Mouse (Mus musculus) embryonic facial prominence, embryonic 11.5 days (tissue): ENCODE data around the gene Tmed6. TPM values are rescaled to one million over a fixed set of nuclear protein-coding genes. Genes with fewer than 3 reads are reported as not detected.

Source experiments
- ATAC-seq: fragments of 200-750 bp; cut with Nextera tagmentation; replicated peaks from 2 replicates; pipeline ENCODE4 v1.8.0; 2017; ENCODE audit warnings: low read depth; ENCODE audit not compliant: insufficient number of reproducible peaks, low FRiP score, low TSS enrichment
- DNase-seq: peaks from one replicate; pipeline ENCODE4 v3.0.0-alpha.2; 2015; ENCODE audit warnings: low spot score
- H3K27ac ChIP-seq: fragments of 300-500 bp; sonication (generic); replicated peaks from 2 replicates; pipeline ENCODE4 v1.5.1; 2014; ENCODE audit warnings: mild to moderate bottlenecking, low read depth, low read length, control low read depth
- H3K27me3 ChIP-seq: fragments of 300-500 bp; sonication (generic); 2 replicates; pipeline ENCODE4 v1.6.1; 2014; ENCODE audit warnings: mild to moderate bottlenecking, low read length, moderate library complexity, mixed read lengths; ENCODE audit not compliant: control insufficient read depth, insufficient read depth
- H3K36me3 ChIP-seq: fragments of 300-500 bp; sonication (generic); replicated peaks from 2 replicates; pipeline ENCODE4 v1.6.1; 2014; ENCODE audit warnings: low read depth, mild to moderate bottlenecking, low read length, moderate library complexity, mixed read lengths; ENCODE audit not compliant: control insufficient read depth, insufficient read depth
- H3K4me1 ChIP-seq: fragments of 300-500 bp; sonication (generic); 2 replicates; pipeline ENCODE4 v1.6.1; 2014; ENCODE audit warnings: low read length, mixed read lengths; ENCODE audit not compliant: control insufficient read depth, insufficient read depth
- H3K4me2 ChIP-seq: fragments of 300-500 bp; sonication (generic); 2 replicates; pipeline ENCODE4 v1.6.1; 2014; ENCODE audit warnings: low read depth, mild to moderate bottlenecking, control low read depth, low read length, moderate library complexity
- H3K4me3 ChIP-seq: fragments of 300-500 bp; sonication (generic); 2 replicates; pipeline ENCODE4 v1.5.1; 2014; ENCODE audit warnings: low read depth, low read length, control low read depth
- H3K9ac ChIP-seq: fragments of 300-500 bp; sonication (generic); replicated peaks from 2 replicates; pipeline ENCODE4 v1.6.1; 2014; ENCODE audit warnings: mild to moderate bottlenecking, control low read depth, low read length
- H3K9me3 ChIP-seq: fragments of 300-500 bp; sonication (generic); replicated peaks from 2 replicates; pipeline ENCODE4 v1.6.1; 2016; ENCODE audit warnings: mild to moderate bottlenecking, low read length, inconsistent platforms, mixed read lengths; ENCODE audit not compliant: control insufficient read depth
- WGBS: fragments of 180-500 bp; shearing (Covaris S2); extraction: QIAGEN DNeasy Blood & Tissue Kit; methylation state at CpG from one replicate; pipeline ENCODE4 v1.1.7; 2014; 5-methylcytosine and 5-hydroxymethylcytosine counted together
- polyA plus RNA-seq: library from polyadenylated mRNA; unstranded; fragments of >200 nt; fragmentation: Nextera tagmentation; extraction: Ambion mirVana; gene quantifications from 2 replicates; pipeline ENCODE4 v1.2.1, GENCODE M21; 2014

Gene Tmed6
- polyA plus RNA-seq, 1 experiment from 2014 or later = not detected

- Histone ChIP-seq H3K4me3 (peak within 1 kb of the TSS; percentile 99), H3K9ac (peak within 1 kb of the TSS; percentile 88), H3K9me3 (no peaks in the 10 kb centered on the region), H3K36me3 (peaks cover 6% of the 10 kb centered on the region), H3K4me2 (peak within 1 kb of the TSS; percentile 83), H3K4me1 (no peaks in the 10 kb centered on the region; the same call in 1 of the 2 replicates), H3K27ac (peak within 1 kb of the TSS; percentile 62), H3K27me3 (no peaks in the 10 kb centered on the region)
- WGBS = under 1% methylated on average over 88 of the region's 88 CpGs
- ATAC-seq (peak; percentile 88), DNase-seq (peak; percentile 99)
These were observed 9.1 kb downstream of the Tmed6 start, which contains the start of the genes Cog8 and Nip7 for GRCm38 (mm10) chr8:107056076-107056972. TSS of gene Cog8 (minus strand) at chr8:107056689. TSS of gene Nip7 (plus strand) at chr8:107056877.

DNA sequence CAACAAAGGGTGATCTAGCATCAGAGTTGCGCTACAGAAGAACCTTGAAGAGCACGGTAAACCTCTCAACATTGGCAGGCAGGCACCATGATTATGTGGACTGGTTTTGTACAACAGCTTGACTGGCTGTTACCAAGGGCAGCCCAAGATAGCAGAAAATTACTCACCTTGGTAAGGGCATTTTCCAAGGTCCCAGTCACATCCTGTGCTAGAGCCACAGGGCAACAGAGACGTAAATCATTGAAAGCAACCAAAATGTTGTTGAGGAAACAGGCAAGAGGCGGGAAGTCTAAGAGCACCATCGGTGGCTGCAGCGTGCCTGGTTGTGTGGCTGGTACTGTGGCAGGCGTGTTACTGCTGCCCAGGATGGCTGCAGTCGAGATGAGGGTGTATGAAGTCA lies 13.4 kb downstream of the Tmed6 start:
- H3K27ac ChIP-seq = no peak overlapping the region
- no peaks in the 10 kb centered on the region for H3K9me3 ChIP-seq
- H3K4me3 ChIP-seq = no peak overlapping the region
- no peaks in the 10 kb centered on the region for H3K4me1 ChIP-seq
- no peak overlapping the region for H3K4me2 ChIP-seq
- H3K27me3 ChIP-seq = no peaks in the 10 kb centered on the region
- peaks cover 6% of the 10 kb centered on the region for H3K36me3 ChIP-seq
- DNase-seq (no peak), ATAC-seq (no peak)
- 98% methylated on average over 8 of the region's 8 CpGs for WGBS
- H3K9ac ChIP-seq = no peak overlapping the region

- ATAC-seq (no peak), DNase-seq (no peak)
- Histone ChIP-seq H3K4me3 (no peak overlapping the region), H3K4me2 (no peak overlapping the region; the same call in 1 of the 2 replicates), H3K4me1 (no peaks in the 10 kb centered on the region), H3K36me3 (peaks cover 15% of the 10 kb centered on the region), H3K9me3 (no peaks in the 10 kb centered on the region), H3K27me3 (no peaks in the 10 kb centered on the region), H3K27ac (no peak overlapping the region), H3K9ac (no peak overlapping the region)
- WGBS = 92% methylated on average over 4 of the region's 4 CpGs
These were observed 16.0 kb downstream of the Tmed6 start for GRCm38 (mm10) chr8:107049480-107049879.

DNA sequence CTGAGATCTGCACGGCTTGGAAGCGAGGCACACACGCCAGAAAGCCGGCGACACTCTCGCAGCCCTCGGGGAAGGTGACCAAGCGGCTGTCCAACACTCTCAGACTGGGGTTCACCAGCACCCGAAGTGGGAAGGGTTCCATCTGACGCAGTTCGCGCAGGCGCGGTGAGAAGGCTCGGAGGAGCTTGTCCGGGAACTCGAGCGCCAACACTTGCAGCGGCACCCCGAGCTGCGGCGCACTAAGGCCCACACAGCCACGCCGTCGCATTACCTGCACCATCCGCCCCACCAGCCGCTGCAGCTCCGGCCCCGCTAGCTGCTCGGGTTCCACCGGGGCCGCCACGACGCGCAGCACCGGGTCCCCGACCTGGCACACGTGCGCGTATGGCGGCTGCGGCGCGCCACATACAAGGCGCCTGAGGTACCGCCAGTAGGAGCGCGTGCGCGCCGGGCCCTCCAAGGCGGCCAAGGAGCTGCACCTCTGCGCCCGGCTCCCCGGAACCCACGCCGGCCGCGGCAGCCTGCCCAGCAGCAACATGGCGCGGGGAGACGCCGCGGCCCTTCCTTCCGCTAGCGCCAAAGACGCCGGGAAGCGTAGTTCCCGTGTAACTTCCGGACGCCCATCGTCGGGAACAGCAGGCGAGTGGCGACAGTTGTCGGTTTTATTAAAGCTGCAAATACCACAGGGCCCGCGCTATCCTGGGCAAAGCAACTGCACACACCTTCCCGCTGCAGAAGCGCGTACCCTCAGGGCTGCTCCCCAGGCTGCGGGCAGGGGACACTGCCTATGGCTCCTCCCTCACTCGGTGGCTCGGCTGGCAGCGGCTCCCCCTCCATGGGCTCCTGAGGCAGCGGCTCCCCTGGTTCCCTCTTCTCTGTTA lies 17.1 kb downstream of the Tmed6 start, which contains the start of gene Pdf:
Gene Pdf (minus strand): TSS at position 554 of the 881 bp plus-strand sequence.
- peak within 1 kb of the TSS; percentile 87 for H3K9ac ChIP-seq
- peaks cover 15% of the 10 kb centered on the region for H3K36me3 ChIP-seq
- DNase-seq (peak; percentile 78), ATAC-seq (peak; percentile 76)
- H3K4me3 ChIP-seq = peak within 1 kb of the TSS; percentile 71
- H3K9me3 ChIP-seq = no peaks in the 10 kb centered on the region
- peak within 1 kb of the TSS; percentile 73 for H3K4me2 ChIP-seq
- H3K4me1 ChIP-seq = no peaks in the 10 kb centered on the region
- H3K27ac ChIP-seq = peak within 1 kb of the TSS; percentile 85
- H3K27me3 ChIP-seq = no peaks in the 10 kb centered on the region
- under 1% methylated on average over 87 of the region's 87 CpGs for WGBS

DNA sequence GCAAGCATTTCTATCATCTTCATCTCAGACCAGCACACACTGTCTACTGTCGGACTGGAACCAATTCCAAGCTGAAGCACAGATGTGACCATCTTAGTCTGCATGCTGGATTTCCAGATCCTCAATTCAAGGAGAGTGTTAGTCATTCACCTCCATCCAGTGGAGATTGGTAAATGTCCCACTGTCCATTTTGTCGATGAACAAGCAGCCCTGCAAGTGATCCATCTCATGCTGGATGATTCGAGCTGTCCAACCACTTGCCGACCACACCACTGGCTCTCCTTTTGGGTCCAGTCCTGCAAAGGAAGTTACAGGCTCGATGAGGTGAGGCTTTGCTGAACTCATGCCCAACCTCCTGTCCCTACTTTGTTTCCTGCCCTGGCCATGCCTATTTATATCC lies 18.5 kb downstream of the Tmed6 start:
- Histone ChIP-seq H3K4me1 (no peaks in the 10 kb centered on the region), H3K9ac (no peak overlapping the region), H3K9me3 (no peaks in the 10 kb centered on the region), H3K4me3 (no peak overlapping the region), H3K27me3 (no peaks in the 10 kb centered on the region), H3K27ac (no peak overlapping the region), H3K4me2 (no peak overlapping the region), H3K36me3 (peaks cover 13% of the 10 kb centered on the region)
- ATAC-seq (no peak), DNase-seq (no peak)
- 90% methylated on average over 5 of the region's 5 CpGs for WGBS

DNA sequence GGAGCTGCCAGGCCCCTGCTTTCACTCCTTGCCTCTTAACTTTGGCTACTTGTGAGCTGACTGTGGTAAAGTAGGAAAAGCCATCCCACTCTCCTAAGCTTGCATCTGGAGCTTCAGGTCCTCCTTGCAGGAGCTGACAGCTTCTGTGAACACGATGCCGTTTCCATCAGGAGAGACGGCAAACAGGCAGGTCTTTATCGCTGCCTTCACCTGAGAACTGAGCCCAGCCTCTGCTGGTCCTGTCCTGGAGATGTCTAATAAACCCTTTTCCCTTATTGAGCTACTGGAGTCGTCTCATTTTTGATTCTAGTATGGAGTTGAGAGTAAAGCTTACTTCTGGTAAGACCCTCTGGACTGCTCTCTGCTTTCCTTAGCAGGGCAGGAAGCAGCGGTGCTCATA lies 20.0 kb downstream of the Tmed6 start:
- Histone ChIP-seq H3K4me2 (no peak overlapping the region), H3K4me1 (no peaks in the 10 kb centered on the region), H3K27me3 (no peaks in the 10 kb centered on the region), H3K27ac (no peak overlapping the region), H3K9me3 (no peaks in the 10 kb centered on the region), H3K4me3 (no peak overlapping the region), H3K36me3 (peaks cover 11% of the 10 kb centered on the region), H3K9ac (no peak overlapping the region)
- no peak for DNase-seq
- WGBS = 91% methylated on average over 6 of the region's 6 CpGs
- ATAC-seq = no peak

GRCm38 (mm10) chr8:107040632-107041031 lies 24.8 kb downstream of the Tmed6 start:
- 88% methylated on average over 7 of the region's 7 CpGs for WGBS
- H3K4me1 ChIP-seq = no peaks in the 10 kb centered on the region
- no peak for DNase-seq
- H3K27me3 ChIP-seq = no peaks in the 10 kb centered on the region
- no peak overlapping the region for H3K27ac ChIP-seq
- no peak overlapping the region for H3K4me2 ChIP-seq
- H3K4me3 ChIP-seq = no peak overlapping the region
- peaks cover 6% of the 10 kb centered on the region for H3K36me3 ChIP-seq
- H3K9me3 ChIP-seq = no peaks in the 10 kb centered on the region
- ATAC-seq = no peak
- H3K9ac ChIP-seq = no peak overlapping the region
